Mouse (Mus musculus) adrenal gland, postnatal 10 days (tissue): ENCODE measurements around the gene E030018B13Rik. TPM values are rescaled to one million over a fixed set of nuclear protein-coding genes. Genes with fewer than 3 reads are reported as not detected.

ENCODE experiments used
- DNase-seq: peaks from one replicate; pipeline ENCODE4 v3.0.0; 2021; ENCODE audit warnings: mixed read lengths
- total RNA-seq, 2 experiments: library from RNA; stranded (reverse); gene quantifications; 2 replicates each; pipeline ENCODE4 v1.2.3; 2021

E030018B13Rik gene
- total RNA-seq, 2 experiments from 2014 or later = not detected

DNA sequence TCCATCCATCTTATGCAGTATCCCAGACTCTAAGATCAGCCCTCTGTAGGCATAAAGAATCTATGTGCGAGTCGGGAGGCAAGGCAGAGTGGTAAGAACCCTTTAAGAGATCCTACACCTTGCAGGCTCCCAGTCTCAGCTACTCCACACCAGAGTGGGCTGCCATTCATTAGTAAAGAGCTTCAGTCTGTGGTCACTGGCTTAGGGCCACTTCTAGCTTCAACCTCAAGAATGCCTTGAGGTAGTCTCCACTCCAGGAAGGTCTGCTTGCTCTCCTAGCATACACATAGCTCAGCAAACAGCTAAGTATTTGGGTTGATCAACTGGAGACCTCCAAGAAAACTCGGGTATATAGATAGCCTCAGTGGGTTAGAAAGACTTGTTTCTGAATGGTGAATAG, 19.0 kb upstream of the E030018B13Rik start:
- DNase-seq = no peak

DNA sequence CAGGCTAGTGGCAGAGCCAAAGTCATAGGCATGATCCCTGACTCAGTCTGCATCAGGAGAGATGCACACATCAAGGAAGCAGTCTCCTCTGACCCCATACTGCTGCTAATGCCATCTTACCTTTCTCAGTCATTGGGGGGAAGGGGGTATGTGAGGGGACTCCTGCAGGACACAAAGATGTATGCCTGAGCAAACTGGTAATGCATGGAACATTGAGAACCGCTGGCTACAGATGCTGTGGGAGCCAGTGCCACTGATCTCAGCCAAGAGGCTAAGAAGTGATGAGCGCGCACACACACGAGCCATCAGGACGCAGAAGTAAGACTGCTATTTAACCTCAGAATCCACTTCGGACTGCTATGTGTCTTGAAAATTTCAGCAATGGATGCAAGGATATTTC, 18.5 kb upstream of the E030018B13Rik start:
- no peak for DNase-seq

DNA sequence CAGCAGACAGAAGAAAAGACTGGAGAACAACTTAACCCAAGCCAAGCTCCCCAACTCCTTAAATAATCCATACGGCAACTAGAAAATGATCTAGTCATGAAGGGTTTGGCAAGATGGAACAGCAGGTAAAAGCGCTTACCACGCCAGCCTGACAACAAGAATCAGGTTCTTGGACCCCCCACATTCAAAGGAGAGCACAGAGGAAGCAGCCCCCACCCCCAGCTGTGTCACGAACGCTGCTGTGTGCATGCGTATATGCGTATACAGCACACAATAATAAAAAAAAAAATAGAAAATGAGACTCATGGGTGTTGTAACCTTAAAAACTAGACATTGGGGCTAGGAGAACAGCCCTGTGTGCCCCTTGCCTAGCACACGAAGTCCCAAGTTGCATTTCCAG, 16.7 kb upstream of the E030018B13Rik start:
- no peak for DNase-seq

DNA sequence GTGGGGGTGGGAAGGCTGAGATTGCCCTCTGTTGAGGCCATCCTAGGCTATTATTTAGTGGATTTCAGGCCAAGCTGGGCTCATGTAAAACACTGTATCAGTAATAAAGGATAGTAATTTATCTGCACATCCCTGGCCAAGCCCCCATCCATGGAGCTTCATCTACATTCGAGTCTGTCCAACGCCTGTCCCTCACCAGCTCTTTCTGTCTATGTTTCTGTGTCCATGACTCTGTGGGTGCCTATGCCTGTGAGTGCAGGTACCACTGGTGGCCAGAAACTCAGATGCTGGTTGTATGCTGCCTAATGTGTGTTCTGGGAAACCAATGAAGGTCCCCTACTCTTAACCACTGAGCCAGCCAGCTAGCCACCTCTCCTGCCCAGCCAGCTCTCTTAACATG, 16.2 kb upstream of the E030018B13Rik start:
- DNase-seq = no peak

DNA sequence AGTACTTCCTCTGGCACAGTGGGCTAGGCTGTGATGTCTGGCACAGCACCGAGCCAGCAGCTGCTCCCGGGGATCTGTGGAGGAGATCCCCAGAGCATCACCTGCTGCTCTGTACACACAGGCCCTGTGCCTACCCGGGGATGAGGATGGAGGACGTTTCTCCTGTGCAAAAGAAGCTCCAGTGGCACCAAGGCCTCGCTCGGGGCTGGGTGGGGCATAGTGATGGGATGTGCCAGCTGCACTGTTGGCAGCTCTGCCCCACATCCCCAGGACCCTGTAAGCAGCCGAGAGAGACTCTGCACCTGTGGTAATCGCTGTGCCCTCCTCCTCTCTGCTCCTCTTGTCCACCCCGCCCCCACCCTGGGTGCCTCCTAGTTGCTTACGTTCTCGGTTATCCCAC, 15.3 kb upstream of the E030018B13Rik start:
- DNase-seq = peak; percentile 7

DNA sequence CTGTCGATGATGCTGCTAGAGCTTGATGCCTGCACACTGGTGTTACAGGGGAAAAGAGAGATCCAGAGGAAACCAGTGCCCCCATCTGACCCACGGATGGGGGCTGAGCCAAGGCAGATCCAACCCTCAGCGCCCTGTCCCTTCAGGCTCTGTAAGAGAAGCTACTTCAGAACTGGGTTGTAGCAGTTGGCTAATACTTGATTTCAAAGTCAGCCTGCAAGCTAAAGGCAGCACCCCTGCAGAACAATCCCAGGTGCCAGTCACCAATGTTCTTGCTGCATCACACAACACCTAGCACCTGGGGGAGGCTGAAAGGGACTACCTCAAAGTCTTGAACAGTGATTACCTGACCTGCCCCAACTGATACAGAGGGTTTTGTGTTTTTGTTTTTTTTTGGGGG, 14.7 kb upstream of the E030018B13Rik start:
- peak; percentile 11 for DNase-seq

DNA sequence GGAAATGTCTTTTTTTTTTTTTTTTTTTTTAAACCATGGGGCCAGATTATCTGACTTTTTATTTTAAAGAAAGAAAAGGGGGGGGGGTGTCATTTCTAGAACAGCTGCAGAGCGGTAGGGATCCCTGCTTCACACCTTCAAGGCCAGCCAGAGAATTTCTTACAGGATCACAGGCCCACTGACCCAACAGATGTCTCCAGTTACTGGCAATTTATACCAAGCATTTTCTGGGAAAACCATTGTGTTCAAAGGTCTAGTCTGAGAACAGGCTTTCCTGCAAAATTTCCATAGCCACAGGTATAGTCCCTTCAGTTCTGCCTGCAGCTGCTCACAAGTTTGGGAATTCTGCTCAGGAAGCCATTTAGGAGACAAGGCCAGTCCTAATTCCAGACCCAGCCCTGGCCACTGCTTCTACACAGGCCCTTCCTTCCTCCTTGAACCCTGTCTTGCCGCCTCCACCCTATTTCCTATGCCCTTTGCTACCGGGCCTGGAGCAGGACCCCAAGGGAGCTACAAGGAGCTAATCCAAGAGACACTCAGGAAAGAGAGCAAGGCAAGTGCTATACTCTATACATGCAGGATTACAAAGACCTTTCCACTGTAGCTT, 13.9 kb upstream of the E030018B13Rik start:
- peak; percentile 19 for DNase-seq

DNA sequence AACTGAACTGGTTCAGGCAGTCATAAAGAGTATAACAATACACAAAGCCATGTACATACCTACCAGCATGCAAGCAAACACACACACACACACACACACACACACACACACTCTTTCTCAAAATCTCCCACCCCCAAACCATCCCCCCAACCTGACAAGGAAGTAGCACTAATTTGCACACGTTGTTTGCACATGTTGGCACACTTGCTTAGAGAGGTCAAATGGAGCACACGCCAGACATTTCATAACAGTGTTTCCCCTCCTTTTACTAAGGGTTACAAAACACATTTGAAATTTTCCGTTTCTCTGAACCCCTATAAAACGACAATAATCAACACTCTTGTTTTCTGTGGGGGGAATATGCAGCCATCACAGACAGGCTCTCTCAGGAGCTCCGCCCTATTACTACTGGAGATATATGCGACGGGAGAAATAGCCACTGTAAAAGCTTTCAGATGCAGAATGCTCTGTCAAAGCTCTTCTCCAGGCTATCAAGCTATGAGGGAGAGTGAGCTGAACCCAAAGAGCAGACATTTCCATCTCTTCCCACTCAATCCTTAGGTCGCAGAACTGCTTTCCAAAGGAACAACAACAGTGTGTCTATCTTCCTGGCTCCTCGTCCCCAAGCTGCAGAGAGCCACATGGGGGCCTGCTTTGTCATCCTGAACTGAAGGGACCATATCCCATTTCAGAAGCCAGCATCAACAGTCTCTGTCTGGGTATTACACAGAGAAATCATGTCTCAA, 12.8 kb upstream of the E030018B13Rik start:
- DNase-seq = no peak

DNA sequence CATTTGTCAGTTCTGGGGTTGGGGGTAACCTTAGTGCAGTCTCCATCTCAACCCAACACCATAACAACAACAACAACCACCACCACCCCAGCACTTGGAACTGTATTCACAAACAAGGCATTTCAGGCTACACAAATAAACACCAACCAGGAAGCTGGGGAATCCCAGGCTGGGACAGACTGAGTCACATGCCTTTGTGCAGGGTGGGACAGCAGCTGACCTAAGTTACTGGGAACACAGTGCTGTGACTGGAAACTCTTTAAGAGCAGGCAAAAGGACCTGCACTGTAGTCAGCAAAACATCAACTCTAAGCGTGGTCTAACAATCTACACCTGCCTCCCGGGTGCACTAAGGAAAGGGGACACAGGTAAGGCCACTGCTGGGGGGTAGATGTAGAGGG, 11.5 kb upstream of the E030018B13Rik start:
- DNase-seq = no peak

DNA sequence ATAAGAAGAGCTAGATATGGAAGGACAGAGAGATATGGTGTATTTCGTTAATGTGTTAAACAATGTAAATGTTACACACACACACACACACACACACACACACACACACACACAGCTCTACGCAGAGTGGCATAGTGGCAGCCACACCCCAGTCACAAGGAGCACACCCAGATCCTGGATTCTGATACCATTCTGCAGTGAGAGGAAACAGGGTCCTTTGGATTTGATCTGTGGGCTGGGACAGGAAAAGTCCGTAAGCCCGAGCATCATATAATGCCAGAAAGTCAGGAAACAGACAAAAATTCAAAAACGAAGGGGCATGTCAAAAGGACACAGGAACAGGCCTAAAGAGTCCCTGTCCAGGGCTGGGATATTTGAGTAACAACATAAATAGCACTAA, 11.0 kb upstream of the E030018B13Rik start:
- DNase-seq = no peak

DNA sequence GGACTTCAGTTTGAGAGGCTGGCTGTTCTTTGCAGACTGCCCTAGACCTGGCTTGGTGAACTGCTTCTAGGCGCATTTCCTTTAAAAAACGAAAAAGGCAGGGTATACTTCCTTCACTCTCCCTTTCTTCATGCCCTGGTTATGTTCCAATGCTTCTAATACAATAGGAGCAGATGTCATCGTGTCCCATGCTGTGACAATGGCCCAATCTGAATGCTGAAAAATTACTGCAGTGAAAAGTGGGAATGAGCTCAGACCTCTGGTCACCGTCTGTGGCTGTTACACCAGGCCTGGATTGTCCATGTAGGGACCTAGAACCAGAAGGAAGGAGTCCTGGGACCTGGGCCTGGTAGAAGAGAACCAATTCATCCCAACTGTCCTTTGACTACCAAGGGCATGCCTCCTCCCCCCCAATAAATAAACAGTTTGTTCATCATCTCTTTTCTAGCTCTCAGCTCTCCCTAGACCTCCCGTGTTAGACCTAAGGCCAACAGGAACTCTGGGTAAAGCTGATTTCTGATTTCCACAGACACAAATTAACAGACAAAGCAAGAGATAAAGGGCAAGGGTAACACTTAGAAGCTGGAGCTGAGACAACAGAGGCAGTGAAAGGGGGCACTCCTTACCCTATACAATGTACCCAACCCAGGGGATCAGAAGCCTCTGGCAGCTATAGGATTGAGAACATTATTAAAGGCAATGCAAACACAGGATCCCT, 8.7 kb upstream of the E030018B13Rik start:
- no peak for DNase-seq

DNA sequence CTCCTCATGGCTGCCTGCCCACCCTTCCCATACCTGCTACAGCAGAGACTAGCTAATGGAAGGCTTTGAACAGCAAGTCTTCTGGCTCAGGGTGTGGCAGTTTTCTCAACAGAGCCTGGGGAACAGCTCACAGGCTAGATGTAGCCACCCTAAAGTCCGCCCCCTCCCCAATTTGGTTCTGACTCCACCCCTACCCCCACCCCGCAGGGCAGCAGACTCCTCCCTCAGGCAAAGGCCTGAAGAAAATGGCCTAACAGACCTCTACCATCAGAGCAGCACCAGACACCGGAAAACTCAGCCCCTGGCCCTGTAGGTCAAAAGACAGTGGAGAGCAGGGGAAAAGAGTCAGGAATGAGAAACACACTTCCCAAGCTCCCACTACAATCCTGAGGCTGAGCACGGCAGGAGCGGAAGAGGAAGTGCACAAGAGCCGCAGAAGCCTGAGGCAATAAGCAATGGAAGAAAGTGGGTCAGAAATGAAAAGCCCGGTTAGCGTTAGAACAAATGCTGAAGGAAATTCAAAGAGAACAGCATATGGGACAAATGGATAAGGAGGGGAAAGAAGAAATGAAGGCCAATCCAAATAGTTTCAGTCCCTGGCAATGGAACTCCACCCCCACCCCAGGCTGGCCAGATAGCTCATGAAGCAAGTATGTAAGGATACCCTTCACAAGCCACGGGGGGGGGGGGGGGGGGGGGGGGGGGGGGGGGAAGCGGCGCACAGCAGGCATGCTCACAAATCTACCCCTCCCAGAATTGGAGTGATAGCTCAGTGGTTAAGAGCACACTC, 8.0 kb upstream of the E030018B13Rik start:
- no peak for DNase-seq

DNA sequence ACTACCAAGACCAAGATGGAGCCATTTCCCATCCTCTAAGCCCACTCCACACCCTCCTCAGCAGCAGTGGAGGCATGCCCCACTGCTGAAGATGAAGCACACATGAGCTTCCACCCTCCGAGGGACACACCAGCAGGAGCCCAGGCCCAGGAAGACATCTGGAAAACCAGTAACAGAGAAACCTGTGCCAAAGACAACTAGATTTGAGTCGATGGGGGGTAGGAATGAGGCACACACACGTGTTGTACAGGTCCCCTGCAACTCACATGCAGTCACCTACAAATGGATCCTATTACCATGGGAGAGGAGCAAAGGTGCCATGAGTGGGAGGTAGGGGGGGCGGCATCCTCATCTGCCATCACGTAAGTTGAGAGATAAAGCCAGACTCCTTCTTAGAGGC, 6.4 kb upstream of the E030018B13Rik start:
- DNase-seq = no peak

DNA sequence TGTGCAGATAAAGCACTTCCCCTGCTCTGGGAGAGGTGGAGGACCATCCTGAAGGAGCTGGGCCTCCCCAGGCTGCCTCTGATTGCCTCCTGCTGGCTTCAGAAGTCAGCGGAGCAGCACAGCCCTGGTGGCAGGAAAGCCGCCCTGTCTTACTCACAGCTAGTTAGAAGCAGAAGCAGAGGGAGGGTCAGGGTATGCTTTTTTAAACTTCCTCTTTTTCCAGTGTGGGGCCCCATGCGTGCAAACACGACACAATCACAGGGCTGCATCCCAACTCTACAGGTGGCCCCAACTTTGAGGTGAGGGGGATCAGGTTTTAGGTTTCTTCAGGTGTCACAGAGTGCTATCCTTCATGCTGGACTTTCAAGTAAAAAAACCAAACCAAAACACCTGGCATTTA, 5.7 kb upstream of the E030018B13Rik start:
- no peak for DNase-seq

DNA sequence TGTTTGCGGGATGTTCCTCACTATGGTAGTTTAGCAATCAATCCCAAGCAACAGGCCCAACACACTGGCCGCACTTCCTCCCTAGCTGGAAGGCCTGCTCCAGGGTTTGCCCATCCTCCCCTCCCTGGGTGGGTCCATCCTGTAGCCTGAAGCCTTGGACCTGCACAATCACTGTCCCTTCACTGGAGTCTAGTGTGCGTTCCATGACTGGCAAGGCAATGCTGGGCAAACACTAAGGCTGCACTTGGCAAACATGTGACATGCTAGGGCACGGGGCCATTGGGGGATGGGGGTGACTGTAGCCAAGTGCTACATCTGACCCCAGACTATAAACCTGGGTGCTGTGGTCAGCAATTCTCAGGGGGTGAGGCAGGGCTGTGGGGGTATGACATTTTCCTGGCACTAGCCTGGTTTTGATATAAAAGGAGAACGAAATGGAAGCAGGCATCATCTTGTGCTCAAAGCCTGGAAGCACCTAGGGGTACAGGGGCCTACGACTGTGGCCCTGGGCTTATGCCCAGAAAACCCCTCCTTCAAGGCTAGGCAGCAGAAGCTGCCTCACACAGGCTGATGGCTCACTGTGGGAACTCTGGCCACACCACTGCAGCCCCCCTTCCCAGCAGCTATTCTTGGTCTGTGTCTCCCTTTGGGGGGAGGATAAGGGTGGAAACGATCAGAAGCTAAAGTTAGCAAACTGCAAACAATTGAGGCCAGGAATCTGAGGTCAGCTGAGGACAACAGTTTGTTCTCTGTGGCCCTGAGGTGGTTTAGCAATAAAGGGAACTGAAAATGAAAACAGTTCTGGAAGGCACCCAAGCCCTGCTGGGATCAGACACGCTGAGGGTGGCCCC, 5.0 kb upstream of the E030018B13Rik start:
- DNase-seq = peak; percentile 84

DNA sequence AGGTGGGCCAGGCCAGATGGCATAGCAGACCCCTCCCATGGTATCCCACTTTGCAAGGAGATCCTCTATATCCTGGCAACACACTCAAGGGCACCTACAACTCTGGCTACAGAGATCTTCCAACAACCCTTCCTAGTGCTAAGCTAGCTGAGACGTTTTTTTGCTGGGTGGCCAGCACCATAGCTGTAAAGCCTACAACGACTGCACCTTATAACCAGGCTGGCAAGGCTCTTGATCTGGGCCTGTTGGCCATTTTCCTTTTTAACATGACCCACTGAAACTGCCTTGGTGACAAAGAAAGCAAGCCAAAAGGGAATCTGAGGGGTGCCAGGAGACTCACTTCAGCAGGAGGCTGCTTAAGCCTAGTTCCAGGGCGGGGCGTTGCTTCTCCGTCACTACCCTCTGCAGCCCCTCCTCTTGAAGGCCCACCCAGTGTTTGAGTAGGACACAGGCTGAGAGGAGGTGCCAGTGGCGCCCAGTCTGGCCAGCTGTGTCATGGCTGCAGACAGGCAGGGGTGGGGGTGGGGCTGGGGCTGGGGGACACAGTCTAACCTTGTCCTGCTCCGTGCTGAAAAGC, 4.3 kb upstream of the E030018B13Rik start:
- DNase-seq = peak; percentile 65

DNA sequence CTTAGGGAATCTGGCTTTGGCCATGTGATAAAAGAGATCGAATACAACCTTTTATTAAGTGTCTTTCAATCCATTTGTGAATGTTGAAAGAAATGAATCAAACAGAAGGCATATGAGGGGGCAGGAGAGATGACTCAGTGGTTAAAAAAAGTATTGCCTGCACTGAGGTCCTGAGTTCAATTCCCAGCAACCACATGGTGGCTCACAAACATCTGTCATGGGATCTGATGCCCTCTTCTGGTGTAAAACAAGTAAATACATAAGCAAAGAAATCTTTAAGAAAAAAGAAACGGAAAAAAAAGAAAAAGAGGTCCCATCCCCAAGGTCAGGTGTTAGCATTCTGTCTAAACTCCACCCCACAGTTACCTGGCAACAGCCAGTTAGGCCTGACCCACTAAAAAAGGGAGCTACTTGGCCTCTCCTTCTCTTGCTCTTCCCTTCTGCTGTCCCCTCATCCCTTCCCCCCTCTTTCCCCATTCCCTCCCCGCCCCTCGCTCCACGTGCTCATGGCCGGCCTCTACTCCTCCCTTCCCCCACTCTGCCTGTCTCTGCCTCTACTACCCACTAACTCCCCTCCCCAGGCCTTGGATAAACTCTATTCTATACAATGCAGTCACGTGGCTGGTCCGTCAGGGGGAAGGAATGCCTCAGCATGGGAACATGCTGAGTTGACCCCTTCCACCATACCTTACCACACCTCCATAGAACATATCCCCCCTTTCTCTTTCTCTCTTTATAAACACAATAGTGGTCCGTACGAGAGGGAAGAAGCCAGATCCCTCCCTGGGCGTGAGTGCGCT, 3.5 kb upstream of the E030018B13Rik start:
- no peak for DNase-seq

DNA sequence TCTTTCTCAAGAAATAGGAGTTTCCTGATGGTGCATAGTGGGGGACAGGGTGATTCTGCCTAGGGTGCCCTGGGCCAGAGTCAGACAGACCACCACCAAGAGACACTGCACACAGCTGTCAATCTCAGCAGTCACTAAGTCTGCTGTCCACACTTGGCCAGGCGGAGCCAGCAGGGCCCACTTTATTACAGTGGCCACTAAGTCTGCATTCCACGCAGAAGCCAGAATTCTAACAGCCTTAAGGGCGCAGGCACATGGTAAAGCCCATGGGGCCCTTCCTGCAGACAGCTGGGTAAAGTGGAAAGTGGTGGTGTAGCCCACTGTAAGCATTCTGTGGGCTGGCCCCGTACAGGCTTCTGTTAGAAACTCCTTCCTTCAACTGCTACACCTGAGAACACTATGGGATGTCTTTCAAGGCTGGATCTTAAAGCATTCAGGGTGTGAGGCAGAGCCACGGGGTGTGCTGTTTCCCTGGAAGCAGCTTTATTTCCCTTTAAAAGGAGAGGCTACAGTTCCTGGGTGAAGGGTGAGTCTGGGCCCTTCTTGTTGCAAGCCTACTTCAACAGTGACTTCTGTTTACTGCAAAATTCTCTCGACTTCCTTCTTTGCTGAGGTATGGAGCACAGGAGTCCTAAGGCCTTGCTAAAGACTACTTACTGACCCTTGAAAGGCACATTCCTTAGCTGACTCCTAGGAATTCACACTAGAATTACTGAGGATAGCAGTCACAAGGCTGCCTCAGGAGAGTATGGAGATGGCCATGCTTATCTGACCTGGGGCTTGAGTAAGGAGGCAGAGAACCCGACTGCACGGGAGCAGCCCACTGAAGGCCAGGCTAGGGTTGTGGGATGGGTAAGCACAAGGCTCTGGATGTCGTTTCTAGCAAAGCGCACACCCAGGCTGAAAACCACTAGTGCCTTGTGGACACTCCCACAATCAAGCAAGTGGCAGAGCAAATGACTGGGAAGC, 2.6 kb upstream of the E030018B13Rik start:
- no peak for DNase-seq

DNA sequence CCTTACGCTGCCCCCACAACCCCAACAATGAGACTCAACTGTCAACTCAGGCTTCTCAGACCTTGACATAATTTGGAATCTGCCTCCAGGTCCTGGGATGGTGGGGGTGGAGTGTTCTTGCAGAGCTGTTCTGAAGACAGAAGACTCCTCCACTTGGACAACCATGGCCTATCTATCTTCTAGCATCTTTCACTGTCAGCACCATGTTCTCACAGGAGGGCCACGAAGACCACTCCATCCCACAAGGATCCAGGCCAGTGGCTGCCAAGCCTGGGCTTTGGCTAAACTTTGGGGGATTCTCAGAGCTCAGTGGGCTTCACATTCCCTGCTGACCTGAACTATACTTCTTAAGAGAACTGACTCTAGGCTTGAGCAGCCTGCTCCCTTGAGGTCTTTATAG, 1.8 kb upstream of the E030018B13Rik start:
- DNase-seq = no peak
